Mouse (Mus musculus) lung, adult 2 months (tissue): Measurements from ENCODE around the gene Fzd2.

ENCODE experiments used
- CTCF ChIP-seq: fragments of 200-500 bp; IDR thresholded peaks from 2 replicates; pipeline ENCODE4 v1.5.1; 2011; ENCODE audit warnings: mild to moderate bottlenecking, low read length, control low read depth; ENCODE audit not compliant: insufficient read depth
- POLR2A ChIP-seq: fragments of 200-500 bp; IDR thresholded peaks from 2 replicates; pipeline ENCODE4 v1.6.1; 2011; ENCODE audit warnings: low read depth, mild to moderate bottlenecking, control low read depth, low read length, borderline replicate concordance; ENCODE audit errors: extremely low read depth

DNA sequence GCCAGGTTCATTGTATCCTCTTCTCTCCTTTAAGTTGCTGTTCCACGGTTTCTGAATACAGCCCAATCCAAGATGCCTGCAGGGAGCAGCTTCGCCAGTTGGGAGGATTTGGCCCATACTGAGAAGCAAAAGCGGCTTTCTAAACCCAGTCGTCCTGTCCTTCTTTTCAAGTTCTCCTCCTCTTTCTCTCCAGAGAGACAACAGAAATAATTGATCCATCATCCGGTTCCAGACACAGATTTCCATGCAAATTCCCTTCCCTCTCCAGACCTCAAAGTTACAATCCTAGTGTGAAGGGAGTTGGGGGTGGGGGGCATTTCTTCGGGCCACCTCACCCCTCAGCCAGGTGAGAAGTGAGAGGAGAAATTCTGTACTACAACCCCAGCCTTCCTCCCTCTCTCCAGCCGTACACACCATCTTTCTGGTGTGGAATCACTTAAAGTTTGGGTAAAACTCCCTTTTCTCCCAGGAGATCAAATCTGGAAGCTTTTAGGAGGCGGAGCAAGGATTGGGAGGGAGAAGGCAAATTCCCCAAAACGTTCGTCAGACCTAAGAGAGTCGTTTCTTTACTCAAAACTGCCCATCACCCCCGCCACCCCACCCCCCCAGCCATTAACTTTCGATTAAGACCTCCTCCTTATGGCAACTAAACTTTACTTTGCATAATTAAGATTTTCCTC, 1.2 kb upstream of the Fzd2 start:
- TF ChIP-seq CTCF, result no peak
- TF ChIP-seq POLR2A, result no peak
